Mouse (Mus musculus): Measurements from ENCODE around the gene Zranb1. TPM values are rescaled to one million over a fixed set of nuclear protein-coding genes. Genes with fewer than 3 reads are reported as not detected.

Gene Zranb1
- total and polyA plus RNA-seq, 3 experiments: 17.4 to 18.5 TPM; not detected in 1

- H3K36me3 ChIP-seq (ENCODE audit: control insufficient read depth in 1 of 2, insufficient read depth in 2 of 2, low read length in 2 of 2): peaks cover 0 to 9% of the 10 kb centered on the region in 2 experiments; a peak in 2 of 4 replicates
- no peaks in the 10 kb centered on the region for H3K27me3 ChIP-seq (ENCODE audit: control insufficient read depth in 1 of 2, insufficient read depth in 2 of 2, low read length in 2 of 2)
- H3K4me1 ChIP-seq (ENCODE audit: control insufficient read depth in 1 of 2, insufficient read depth in 2 of 2, low read length in 2 of 2): peaks cover 11 to 19% of the 10 kb centered on the region in 2 experiments
- H3K9me3 ChIP-seq (replicated peaks; ENCODE audit: insufficient read depth, low read length): no peaks in the 10 kb centered on the region
- TF ChIP-seq JUND (IDR thresholded peaks at IDR 0.05; ENCODE audit: low read depth, low read length) (no peak), MAX (IDR thresholded peaks at IDR 0.05; ENCODE audit: low read length) (no peak), CHD2 (IDR thresholded peaks at IDR 0.05; ENCODE audit: low read length) (no peak), EP300 (IDR thresholded peaks at IDR 0.05; ENCODE audit: low read depth in 1 of 2, low read length in 2 of 2) (no peak), HCFC1 (IDR thresholded peaks at IDR 0.05; ENCODE audit: low read depth, low read length) (no peak), ELF1 (IDR thresholded peaks at IDR 0.05; ENCODE audit: low read depth, low read length) (no peak), TAL1 (IDR thresholded peaks at IDR 0.05; ENCODE audit: low read length) (no peak), GATA1 (IDR thresholded peaks at IDR 0.05; ENCODE audit: low read depth, low read length) (no peak), E2F4 (IDR thresholded peaks at IDR 0.05; ENCODE audit: borderline replicate concordance, low read depth, low read length) (no peak), TBP (IDR thresholded peaks at IDR 0.05; ENCODE audit: low read depth, low read length) (no peak), POLR2AphosphoS2 (IDR thresholded peaks at IDR 0.05; ENCODE audit: low read length) (no peak), KAT2A (conservative IDR thresholded peaks at IDR 0.05; ENCODE audit: low read depth, low read length) (no peak), MXI1 (IDR thresholded peaks at IDR 0.05; ENCODE audit: low read depth, low read length) (no peak), UBTF (IDR thresholded peaks at IDR 0.05; ENCODE audit: borderline replicate concordance, insufficient read depth, low read depth, low read length) (no peak), CTCF (IDR thresholded peaks at IDR 0.05 in 2 of 3, conservative IDR thresholded peaks at IDR 0.05 in 1 of 3; ENCODE audit: control insufficient read depth in 1 of 3, insufficient read depth in 1 of 3, low read depth in 2 of 3, low read length in 3 of 3, poor library complexity in 1 of 3, severe bottlenecking in 1 of 3) (no peak)
- H3K27ac ChIP-seq (ENCODE audit: control insufficient read depth, low read depth, low read length): no peak overlapping the region
- H3K4me3 ChIP-seq (ENCODE audit: control insufficient read depth in 1 of 2, insufficient read depth in 1 of 2, low read depth in 2 of 2, low read length in 2 of 2): no peak overlapping the region
- H3K79me2 ChIP-seq (ENCODE audit: control insufficient read depth, insufficient read depth, low read length, poor library complexity): no peaks in the 10 kb centered on the region
- no peak overlapping the region for H3K9ac ChIP-seq (ENCODE audit: control insufficient read depth, low read depth, low read length, poor library complexity, severe bottlenecking)
- DNase-seq (ENCODE audit: low read depth, low spot score): no peak
Measured at GRCm38 (mm10) chr7:132890201-132890600, 40.7 kb upstream of the Zranb1 start.

GRCm38 (mm10) chr7:132891561-132892310 lies 39.2 kb upstream of the Zranb1 start:
- Histone ChIP-seq H3K9me3 (replicated peaks; ENCODE audit: insufficient read depth, low read length) (no peaks in the 10 kb centered on the region), H3K79me2 (ENCODE audit: control insufficient read depth, insufficient read depth, low read length, poor library complexity) (no peaks in the 10 kb centered on the region), H3K36me3 (ENCODE audit: control insufficient read depth in 1 of 2, insufficient read depth in 2 of 2, low read length in 2 of 2) (peaks cover 0 to 9% of the 10 kb centered on the region in 2 experiments; a peak in 2 of 4 replicates), H3K27me3 (ENCODE audit: control insufficient read depth in 1 of 2, insufficient read depth in 2 of 2, low read length in 2 of 2) (no peaks in the 10 kb centered on the region), H3K9ac (ENCODE audit: control insufficient read depth, low read depth, low read length, poor library complexity, severe bottlenecking) (no peak overlapping the region), H3K4me1 (ENCODE audit: control insufficient read depth in 1 of 2, insufficient read depth in 2 of 2, low read length in 2 of 2) (peaks cover 11 to 19% of the 10 kb centered on the region in 2 experiments), H3K4me3 (ENCODE audit: control insufficient read depth in 1 of 2, insufficient read depth in 1 of 2, low read depth in 2 of 2, low read length in 2 of 2) (no peak overlapping the region), H3K27ac (ENCODE audit: control insufficient read depth, low read depth, low read length) (no peak overlapping the region)
- TF ChIP-seq ZC3H11A (IDR thresholded peaks at IDR 0.05; ENCODE audit: low read depth, low read length) (no peak), ZMIZ1 (IDR thresholded peaks at IDR 0.05; ENCODE audit: low read depth, low read length) (no peak), MYB (IDR thresholded peaks at IDR 0.05; ENCODE audit: low read depth, low read length) (no peak), TAL1 (IDR thresholded peaks at IDR 0.05; ENCODE audit: low read length) (no peak), SMC3 (IDR thresholded peaks at IDR 0.05; ENCODE audit: low read depth, low read length) (no peak), RCOR1 (IDR thresholded peaks at IDR 0.05; ENCODE audit: low read depth, low read length) (no peak), HCFC1 (IDR thresholded peaks at IDR 0.05; ENCODE audit: low read depth, low read length) (no peak), POLR2A (IDR thresholded peaks at IDR 0.05; ENCODE audit: control insufficient read depth in 1 of 2, insufficient read depth in 1 of 2, low read depth in 1 of 2, low read length in 2 of 2, poor library complexity in 1 of 2) (no peak), KAT2A (conservative IDR thresholded peaks at IDR 0.05; ENCODE audit: low read depth, low read length) (no peak), JUND (IDR thresholded peaks at IDR 0.05; ENCODE audit: low read depth, low read length) (no peak), MXI1 (IDR thresholded peaks at IDR 0.05; ENCODE audit: low read depth, low read length) (no peak), NELFE (IDR thresholded peaks at IDR 0.05; ENCODE audit: low read depth, low read length) (no peak), MAX (IDR thresholded peaks at IDR 0.05; ENCODE audit: low read length) (no peak), CHD1 (IDR thresholded peaks at IDR 0.05; ENCODE audit: low read depth, low read length) (no peak), POLR2AphosphoS2 (IDR thresholded peaks at IDR 0.05; ENCODE audit: low read length) (no peak), TCF12 (IDR thresholded peaks at IDR 0.05; ENCODE audit: low read depth, low read length) (no peak), E2F4 (IDR thresholded peaks at IDR 0.05; ENCODE audit: borderline replicate concordance, low read depth, low read length) (no peak), BHLHE40 (IDR thresholded peaks at IDR 0.05; ENCODE audit: borderline replicate concordance, low read depth, low read length) (no peak), USF2 (IDR thresholded peaks at IDR 0.05; ENCODE audit: borderline replicate concordance in 1 of 2, insufficient read depth in 1 of 2, low read depth in 1 of 2, low read length in 2 of 2) (no peak)
- DNase-seq (ENCODE audit: low read depth, low spot score): no peak
